Mouse (Mus musculus): ENCODE measurements around the gene Alkbh6.

The Alkbh6 gene

DNA sequence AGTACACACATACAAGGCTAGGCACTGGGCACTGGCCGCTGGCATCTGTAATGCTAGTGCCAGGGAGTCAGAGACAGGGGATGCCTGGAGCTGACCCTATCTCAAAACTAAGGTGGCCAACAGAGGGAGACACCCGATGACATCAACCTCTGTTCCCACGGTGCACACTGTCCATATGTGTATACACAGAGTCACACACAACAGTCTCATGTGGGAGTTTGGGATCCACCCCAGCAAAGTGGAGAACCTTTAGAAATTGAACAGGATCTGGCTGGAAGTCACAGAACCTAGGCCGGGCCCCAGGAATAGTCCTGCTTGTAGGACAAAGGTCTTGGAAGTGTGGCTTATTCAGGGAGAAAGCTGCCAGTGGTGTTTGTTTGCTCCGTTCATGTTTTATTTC is 14.2 kb upstream of the Alkbh6 start:
- in situ Hi-C loops (cut with MboI; ENCODE audit: unreplicated experiment in 2 of 2) = no loop called here

DNA sequence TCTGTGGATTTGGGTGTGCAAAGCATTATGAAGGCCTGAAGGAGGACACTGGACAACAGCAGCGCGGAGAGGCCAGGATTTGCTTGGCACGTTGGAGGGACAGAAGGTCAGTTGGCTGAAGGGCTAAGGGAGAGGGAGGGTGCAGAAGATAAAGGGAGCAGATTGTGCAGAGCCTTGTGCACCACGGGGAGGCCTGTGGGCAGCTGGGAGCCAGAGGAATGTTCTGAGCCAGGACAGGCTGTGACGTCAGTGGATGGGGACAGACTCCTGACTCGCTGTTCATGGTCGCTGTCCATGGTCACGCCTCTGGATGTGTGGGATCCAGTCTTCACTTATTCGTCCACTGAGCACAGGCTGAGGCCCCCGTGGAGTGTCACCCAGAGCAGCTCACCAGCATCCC is 13.4 kb upstream of the Alkbh6 start:
- in situ Hi-C loops (cut with MboI; ENCODE audit: unreplicated experiment in 2 of 2) = no loop called here

DNA sequence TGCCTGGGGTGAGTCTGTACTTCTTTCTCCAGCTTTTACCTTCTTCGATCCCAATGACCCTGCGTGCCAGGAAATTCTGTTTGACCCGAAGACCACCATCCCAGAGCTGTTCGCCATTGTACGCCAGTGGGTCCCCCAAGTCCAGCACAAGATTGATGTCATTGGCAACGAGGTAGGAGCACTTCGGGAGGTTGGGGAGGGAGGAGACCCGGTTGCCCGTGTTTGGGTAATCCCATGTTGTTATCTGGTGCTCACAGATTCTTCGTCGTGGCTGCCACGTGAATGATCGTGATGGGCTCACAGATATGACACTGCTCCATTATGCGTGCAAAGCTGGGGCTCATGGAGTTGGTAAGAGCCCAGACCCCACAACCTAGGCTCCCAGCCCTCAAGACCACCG is 11.7 kb upstream of the Alkbh6 start:
- in situ Hi-C loops (cut with MboI; ENCODE audit: unreplicated experiment in 2 of 2) = no loop called here

DNA sequence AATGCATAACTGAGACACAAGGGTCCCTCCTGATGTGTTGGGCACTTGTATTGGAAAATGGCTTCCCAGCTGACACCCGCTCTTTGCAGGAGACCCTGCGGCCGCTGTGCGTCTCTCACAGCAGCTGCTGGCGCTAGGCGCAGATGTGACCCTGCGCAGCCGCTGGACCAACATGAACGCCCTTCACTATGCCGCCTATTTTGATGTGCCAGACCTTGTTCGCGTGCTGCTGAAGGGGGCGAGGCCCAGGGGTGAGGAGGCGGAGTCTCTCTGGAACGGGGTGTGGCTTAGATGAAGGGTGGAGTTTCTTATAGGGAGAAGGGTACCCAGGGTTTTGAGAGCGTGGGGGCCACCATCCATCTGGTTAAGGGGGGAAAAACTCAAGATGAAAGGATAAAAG is 11.3 kb upstream of the Alkbh6 start:
- in situ Hi-C loops (cut with MboI; ENCODE audit: unreplicated experiment in 2 of 2) = no loop called here

DNA sequence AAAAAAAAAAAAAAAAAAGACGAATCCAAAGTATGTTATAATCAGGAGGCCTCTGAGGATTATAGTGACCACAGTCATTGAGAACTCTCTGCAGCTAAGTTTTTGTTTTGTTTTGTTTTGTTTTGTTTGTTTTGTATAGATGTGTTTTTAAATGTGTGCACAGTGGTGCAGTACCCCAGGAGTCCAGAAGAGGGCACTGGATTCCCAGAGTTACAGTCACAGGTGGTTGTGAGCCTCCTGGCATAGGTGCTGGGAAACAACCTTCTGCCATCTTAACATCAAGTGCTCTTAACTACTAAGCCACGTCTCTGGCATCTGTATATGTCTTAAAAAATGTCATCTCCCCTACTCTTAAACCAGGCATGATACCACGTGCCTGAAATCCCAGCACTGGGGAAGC is 7.6 kb upstream of the Alkbh6 start:
- in situ Hi-C loops (cut with MboI; ENCODE audit: unreplicated experiment in 2 of 2) = loop anchor here in 1 of 2 experiments (5.0 kb wide), 1 partner anchor 51 kb away; no protein-coding TSS in a partner anchor

DNA sequence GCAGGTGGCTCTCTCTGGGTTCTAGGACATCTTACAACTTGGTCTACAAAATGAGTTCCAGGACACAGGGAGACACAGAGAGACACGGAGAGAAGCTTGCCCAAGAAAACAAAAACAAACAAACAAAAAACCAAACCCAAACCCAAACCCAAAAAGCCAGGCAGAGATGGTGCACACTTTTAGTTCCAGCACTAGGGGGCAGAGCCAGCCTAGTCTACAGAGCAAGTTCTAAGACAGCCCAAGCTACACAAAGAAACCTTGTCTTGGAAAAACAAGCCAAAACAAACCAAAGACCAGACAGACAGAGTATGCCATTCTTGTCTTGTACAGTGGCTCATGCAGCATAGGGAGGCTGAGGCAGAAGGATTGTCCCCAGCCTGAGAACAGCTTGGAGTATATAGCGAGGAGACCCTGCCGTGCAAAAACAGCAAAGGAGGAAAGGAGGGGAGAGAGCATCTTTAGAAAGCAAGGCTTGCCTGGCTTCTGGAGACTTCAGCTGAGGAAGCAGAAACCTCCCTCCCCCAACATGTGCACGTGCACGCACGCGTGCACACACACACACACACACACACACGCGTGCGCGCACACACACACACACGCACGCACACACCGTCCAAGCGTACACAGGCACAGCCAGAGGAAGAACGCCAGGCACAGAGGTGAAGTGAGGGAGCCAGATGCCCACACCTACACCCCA is 2.3 kb upstream of the Alkbh6 start:
- in situ Hi-C loops (cut with MboI; ENCODE audit: unreplicated experiment in 2 of 2) = no loop called here

DNA sequence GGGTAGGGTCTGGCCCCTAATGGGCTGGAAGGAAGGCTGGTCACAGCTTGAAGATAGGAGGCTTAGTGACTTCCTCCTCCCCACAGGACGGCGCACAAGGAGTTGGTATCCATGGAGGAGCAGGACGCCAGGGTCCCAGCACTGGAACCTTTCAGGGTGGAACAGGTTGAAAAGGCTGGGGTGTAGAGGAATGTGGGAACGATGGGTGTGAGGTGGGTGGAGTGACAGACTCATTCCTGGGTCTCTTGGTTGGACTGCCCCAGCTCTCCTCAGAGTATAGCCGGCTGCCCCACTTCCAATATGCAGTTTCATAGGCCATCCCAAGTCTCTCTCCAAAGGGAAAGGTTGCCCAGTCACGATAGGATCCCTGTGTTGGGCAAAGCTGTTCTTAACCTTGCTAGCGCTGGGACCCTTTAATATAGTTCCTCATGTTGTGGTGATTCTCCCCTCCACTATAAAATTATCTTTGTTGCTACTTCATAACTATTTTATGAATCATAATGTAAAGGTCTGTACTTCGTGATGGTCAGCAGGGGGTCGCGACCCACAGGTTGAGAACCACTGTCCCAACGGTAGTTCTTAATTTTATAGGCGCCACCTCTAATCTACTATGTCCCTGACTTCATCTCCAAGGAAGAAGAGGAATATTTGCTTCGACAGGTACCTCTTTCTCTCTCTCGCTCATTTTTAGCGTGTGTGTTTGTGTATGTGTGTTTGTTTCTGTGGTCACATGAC is 1.0 kb downstream of the Alkbh6 start:
- in situ Hi-C loops (cut with MboI; ENCODE audit: unreplicated experiment in 2 of 2) = no loop called here

DNA sequence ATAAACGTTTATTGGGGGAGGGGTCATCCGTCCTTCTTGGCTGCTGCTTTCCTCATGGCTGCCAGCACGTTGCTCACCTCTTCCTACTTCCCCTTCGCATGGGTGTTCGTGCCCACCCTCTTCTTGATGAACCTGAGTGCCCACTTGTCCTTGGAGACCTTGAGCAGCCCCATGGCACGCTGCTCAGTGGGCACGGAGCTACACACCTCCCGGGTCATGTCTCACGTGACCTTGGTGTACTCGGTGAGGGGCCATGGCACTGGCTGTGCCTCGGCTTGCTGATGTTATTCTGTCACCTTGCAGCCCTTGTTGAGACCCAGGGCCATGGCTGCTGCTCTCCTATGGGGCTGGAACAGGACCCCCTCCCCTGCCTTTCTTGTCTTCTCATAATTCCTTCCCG is 1.6 kb downstream of the Alkbh6 start:
- in situ Hi-C loops (cut with MboI; ENCODE audit: unreplicated experiment in 2 of 2) = no loop called here

DNA sequence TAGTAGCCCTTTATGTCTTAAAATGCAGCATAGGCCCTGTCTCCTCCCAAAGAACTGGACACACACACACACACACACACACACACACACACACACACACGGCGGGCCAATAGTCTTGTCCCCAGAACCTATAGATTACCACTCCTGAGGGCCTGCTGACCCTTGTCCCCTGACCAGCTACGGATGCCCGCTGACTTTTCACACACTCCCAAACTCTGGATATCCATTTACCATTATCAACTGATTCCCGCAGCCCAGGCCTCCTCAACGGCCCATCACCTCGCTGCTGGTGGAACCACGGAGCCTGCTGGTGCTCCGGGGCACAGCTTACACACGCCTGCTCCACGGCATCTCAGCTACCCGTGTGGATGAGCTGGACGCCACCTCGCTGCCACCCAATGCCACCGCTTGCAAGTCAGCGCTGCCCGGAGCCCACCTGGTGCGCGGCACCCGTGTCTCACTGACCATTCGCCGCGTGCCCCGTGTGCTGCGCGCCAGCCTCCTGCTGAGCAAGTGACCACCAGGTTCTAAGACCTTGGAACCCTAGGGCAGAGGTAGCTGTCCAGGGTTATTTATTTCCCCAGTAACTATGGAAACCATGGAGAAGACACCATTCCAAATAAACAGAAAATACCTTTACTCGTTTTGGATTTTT is 5.3 kb downstream of the Alkbh6 start:
- in situ Hi-C loops (cut with MboI; ENCODE audit: unreplicated experiment in 2 of 2) = no loop called here

DNA sequence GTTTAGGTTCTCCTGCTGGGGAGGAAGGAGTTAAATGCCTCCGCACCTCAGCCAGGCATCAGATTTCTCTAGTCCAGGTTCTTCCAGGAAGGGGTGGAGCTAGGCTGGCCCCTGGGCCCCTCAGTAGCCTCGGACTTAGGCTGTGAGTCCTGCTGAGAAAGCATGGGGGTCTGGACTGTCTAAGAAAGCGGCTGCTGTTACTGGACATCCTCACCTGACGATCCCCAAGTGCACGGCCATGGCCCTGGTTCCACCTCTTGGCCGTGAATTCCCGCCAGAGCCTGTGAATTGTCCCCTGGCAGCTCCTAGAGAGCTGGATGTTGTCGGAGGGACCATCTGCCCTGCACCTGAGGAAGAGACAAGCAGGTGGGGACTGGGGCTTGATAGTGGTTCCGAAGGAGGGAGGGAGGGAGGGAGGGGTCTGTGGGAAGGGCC is 6.2 kb downstream of the Alkbh6 start, which contains the start of gene Syne4:
Gene Syne4, plus strand, starts transcription at position 87 of the 435 bp plus-strand sequence.
- in situ Hi-C loops (cut with MboI; ENCODE audit: unreplicated experiment in 2 of 2) = no loop called here

DNA sequence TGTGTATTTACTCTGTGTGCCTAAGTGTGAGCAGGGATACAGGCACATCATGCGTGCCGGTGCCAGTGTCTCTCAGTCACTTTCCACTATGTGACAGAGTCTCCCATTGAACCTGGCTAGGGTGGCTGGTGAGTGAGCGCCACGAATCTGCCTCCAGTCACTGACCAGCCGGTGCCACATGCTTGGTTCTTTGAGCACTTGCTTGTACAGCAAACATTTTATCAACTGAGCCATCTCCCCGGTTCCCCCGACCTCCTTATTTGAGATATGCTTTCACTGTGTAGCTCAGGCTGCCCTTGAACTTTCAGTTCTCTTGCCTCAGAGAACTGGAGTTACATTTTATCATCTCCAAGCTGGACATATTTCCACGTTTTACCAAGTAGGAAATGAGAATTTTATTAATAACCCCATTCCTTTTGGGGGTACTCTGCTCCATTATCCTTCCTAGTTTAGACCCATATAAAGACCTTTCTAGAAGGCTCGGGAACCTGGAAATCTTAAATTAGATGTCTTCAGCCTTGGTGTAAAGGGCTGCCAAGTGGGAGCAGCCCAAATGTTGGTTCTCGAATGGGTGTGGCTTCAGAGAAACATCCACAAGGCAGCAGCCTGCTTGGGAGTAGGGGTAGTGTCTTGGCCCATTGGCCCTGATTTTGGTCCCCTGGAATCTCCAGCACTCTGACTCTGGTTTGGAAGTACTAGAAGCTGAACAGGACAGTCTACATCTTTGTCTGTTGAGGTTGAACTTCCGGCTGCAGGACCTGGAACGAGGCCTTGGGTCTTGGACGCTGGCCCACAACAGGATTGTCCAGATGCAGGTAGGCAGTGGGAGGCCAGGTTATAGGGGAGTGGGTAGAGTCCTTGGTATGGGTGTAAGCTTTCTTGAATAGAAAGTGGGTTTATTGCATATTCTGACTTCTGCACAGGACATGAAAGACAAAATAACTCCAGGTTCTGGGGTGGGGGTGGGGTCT is 7.3 kb downstream of the Alkbh6 start:
- in situ Hi-C loops (cut with MboI; ENCODE audit: unreplicated experiment in 2 of 2) = no loop called here

DNA sequence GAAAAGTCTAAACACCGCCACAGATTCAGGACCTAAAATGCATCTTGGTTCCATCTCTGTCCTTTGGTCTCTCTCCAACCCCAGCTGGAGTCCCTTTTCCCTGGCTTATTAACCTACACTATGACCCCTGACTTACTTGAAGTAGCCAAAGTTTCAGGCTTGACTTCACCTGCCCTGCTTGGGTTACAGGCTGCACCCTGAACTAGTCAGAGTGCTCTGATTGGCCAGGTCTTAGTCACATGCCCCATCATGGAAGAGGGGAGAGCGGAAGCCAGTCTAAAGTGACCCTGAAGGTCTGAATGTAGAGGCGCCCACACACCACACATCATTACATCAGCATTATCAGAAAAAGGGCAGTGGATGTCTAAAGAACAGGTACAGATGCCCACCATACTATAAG is 9.6 kb downstream of the Alkbh6 start:
- in situ Hi-C loops (cut with MboI; ENCODE audit: unreplicated experiment in 2 of 2) = no loop called here

DNA sequence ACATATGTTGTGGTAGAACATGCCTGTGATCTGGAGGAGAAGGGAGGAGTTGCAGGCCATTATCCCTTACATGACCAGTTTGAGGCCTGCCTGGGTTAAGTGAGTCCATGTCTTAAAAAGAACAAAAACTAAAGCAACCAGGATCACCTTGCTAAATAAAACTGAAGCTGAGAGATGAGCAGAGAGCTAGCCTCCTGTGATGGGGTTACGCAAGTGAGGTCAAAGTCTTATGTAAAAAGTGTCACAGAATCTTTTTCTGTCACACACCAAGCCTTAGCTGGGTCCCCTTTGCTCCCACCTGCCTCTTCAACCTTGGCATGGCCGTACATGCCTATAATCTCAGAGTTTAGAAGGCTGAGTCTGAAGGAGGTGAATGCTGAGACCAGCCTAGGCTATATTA is 12.4 kb downstream of the Alkbh6 start:
- in situ Hi-C loops (cut with MboI; ENCODE audit: unreplicated experiment in 2 of 2) = no loop called here

DNA sequence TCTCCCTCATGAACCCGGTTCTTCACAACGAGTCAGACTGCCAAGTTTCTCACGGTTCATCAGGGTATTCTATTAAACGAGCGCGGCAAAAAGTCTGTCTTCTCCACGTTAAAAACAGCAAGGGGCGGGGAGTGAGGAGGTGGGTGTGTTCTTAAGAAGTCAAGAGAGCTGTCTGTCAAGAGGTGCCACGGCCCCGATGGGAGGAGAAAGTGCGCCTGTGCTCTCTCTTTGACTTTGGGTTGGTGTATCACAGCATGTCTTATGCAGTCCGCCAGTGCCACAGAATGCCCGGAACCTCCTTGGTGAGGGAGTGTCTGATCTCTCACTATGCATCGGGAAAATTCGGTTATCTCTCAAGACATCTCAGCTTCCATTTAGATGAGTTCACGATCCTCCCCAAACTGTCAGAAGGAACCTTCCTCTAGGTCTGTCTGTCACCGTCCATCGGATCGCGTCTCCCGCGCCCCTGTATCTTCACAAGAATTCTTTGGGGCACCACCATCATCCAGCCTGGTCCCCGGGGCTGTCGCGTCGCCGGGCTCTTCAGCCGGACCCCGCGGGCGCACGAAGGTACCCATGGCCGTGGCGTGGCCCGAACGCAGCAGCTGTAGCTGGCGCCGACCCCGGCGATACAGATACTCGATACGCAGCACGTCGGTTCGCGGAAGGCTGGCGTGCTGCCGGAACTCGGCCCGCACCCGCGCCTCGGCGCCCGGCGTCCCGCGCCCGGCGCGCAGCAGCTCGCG is 13.2 kb downstream of the Alkbh6 start, which contains the start of gene E130208F15Rik:
Gene E130208F15Rik, plus strand, starts transcription at position 202 of the 746 bp plus-strand sequence.
- in situ Hi-C loops (cut with MboI; ENCODE audit: unreplicated experiment in 2 of 2) = no loop called here

DNA sequence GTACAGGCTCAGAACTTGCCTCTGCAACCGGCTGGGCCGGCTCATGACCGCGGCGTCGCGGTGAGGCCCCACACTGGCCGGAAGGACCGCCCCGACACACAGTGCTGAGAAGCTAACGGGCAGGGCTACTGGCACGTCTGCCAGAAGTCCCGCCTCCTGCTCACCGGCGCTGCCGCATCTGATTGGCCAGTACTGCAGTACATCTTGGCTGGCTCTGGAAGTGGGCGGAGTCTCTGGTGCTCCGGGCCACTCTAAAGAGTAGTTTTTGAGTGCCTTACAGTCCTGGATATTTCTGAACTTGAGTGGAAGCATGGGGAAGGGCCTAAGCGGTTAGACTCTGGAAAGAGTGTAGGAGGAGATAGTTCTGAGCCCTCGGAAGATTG is 13.8 kb downstream of the Alkbh6 start:
- in situ Hi-C loops (cut with MboI; ENCODE audit: unreplicated experiment in 2 of 2) = no loop called here

DNA sequence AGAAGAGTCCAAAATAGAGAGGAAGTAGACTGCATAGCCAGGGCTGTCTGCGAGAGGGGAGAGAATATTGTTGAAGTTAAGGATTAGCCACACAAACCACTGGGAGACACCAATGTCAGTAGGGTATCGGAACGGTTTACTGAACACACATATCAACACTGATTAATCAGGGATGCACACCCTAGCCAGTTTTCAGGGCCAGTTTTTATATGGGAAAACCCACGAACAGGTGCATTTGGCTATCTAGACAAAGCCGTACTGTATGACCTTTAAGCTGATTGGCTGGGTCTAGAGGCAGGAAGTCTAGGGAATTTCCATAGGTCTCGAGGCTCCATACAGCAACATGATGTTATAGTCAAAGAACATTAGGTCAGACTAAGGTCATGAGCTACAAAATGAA is 14.3 kb downstream of the Alkbh6 start:
- in situ Hi-C loops (cut with MboI; ENCODE audit: unreplicated experiment in 2 of 2) = no loop called here

DNA sequence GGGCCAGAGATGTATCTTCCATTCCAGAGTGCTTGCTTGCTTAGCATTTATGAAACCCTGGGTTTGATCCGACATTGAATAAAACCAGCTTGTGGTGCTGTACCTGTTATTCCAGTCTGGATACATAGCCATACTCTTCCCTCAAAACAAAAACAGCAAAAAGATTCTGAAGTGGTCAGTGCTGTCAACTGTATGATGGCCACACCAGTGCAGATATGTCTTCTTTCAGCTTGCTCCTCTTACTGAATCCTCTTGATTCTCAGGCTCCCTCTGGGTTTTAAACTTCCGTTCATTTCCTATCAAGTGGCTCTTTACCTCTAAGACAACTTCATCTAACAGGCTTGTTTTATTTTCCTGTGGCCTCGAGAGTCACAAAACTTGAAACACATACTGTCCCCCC is 15.3 kb downstream of the Alkbh6 start, which contains the start of gene Sdhaf1:
Gene Sdhaf1, minus strand, starts transcription at position 101 of the 400 bp plus-strand sequence.
- in situ Hi-C loops (cut with MboI; ENCODE audit: unreplicated experiment in 2 of 2) = no loop called here

DNA sequence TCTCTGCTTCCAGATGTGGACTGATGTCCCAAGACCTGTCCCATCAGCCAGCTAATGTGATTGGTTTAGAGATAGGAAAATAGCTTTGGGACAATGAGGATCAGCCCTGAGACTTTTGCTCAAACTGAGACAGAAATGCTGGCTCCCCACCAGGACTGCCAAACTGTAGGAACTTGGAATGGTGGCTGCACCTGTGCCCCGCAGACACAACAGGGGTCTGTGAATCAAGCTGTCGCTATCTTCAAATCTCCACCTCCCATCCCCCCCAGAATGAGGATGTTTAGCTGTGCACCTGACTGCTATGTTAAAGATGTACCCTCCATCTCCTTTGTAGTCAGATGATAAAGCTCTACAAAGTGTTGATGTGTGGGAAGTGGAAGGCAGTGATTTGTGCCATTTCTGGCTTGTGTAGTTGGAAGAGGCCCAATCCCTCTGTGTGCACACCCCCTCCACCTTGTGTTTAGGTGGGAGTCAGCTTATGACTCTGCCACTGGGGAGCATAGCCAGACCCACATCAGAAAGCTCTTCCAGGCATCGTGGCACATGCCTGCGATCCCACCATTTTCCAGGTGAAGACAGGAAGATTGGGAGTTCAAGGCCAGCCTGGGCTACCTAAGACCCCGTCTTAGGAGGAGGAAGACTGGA is 15.9 kb downstream of the Alkbh6 start:
- in situ Hi-C loops (cut with MboI; ENCODE audit: unreplicated experiment in 2 of 2) = no loop called here

DNA sequence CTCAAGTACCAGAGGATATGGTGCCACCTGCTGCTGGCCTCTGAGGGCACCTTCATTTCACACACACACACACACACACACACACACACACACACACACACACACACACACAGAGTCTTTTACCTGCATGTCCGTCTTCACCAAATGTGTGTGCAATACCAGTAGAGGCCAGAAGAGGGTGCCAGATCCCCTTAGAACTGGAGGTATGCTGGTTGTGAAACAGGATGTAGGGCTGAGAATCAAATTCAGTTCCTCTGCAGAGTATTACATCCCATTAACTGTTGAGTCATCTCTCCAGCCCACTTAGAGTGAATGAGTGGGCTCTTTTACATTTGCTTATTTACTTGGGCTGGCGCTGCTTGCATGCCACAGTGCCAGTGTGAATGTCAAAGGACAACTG is 16.8 kb downstream of the Alkbh6 start:
- in situ Hi-C loops (cut with MboI; ENCODE audit: unreplicated experiment in 2 of 2) = loop anchor here in 1 of 2 experiments (25.0 kb wide), 1 partner anchor 287 kb away; the partner anchor contains the start of gene Upk1a

Measured in v-Abl transformed pro-B cells (cell line).